Mouse (Mus musculus) hindbrain, embryonic 14.5 days (tissue): ENCODE data around the gene Frmd4b. TPM values are rescaled to one million over a fixed set of nuclear protein-coding genes. Genes with fewer than 3 reads are reported as not detected.

Source experiments
- ATAC-seq: fragments of 200-750 bp; cut with Nextera tagmentation; 2 replicates; pipeline ENCODE4 v1.8.0; 2017; ENCODE audit warnings: moderate number of reproducible peaks, mild to moderate bottlenecking, moderate TSS enrichment, moderate library complexity; ENCODE audit not compliant: low FRiP score
- DNase-seq: peaks from one replicate; pipeline ENCODE4 v3.0.0-alpha.2; 2015; ENCODE audit warnings: low spot score
- H3K27ac ChIP-seq: fragments of 300-500 bp; sonication (generic); 2 replicates; pipeline ENCODE4 v1.5.1; 2014; ENCODE audit warnings: mild to moderate bottlenecking, moderate library complexity
- H3K27me3 ChIP-seq: fragments of 300-500 bp; sonication (generic); 2 replicates; pipeline ENCODE4 v1.6.1; 2014; ENCODE audit warnings: mild to moderate bottlenecking, low read length, mixed read lengths; ENCODE audit not compliant: control insufficient read depth, insufficient read depth
- H3K36me3 ChIP-seq: fragments of 300-500 bp; sonication (generic); replicated peaks from 2 replicates; pipeline ENCODE4 v1.6.1; 2014; ENCODE audit not compliant: control insufficient read depth, insufficient read depth
- H3K4me1 ChIP-seq: fragments of 300-500 bp; sonication (generic); replicated peaks from 2 replicates; pipeline ENCODE4 v1.6.1; 2014; ENCODE audit warnings: antibody characterized with exemption, low read length, mixed read lengths; ENCODE audit not compliant: control insufficient read depth, insufficient read depth
- H3K4me2 ChIP-seq: fragments of 300-500 bp; sonication (generic); replicated peaks from 2 replicates; pipeline ENCODE4 v1.6.1; 2014; ENCODE audit warnings: mild to moderate bottlenecking, moderate library complexity
- H3K4me3 ChIP-seq: fragments of 300-500 bp; sonication (generic); replicated peaks from 2 replicates; pipeline ENCODE4 v1.5.1; 2014; ENCODE audit warnings: mild to moderate bottlenecking, low read length
- H3K9ac ChIP-seq: fragments of 300-500 bp; sonication (generic); 2 replicates; pipeline ENCODE4 v1.6.1; 2014
- H3K9me3 ChIP-seq: fragments of 300-500 bp; sonication (generic); 2 replicates; pipeline ENCODE4 v1.6.1; 2016; ENCODE audit warnings: low read length; ENCODE audit not compliant: control insufficient read depth
- WGBS: fragments of 180-500 bp; shearing (Covaris S2); extraction: QIAGEN DNeasy Blood & Tissue Kit; methylation state at CpG from one replicate; pipeline ENCODE4 v1.1.7; 2014; 5-methylcytosine and 5-hydroxymethylcytosine counted together
- polyA plus RNA-seq: library from polyadenylated mRNA; unstranded; fragments of >200 nt; fragmentation: Nextera tagmentation; extraction: Ambion mirVana; gene quantifications from 2 replicates; pipeline ENCODE4 v1.2.1, GENCODE M21; 2014

Gene Frmd4b
- polyA plus RNA-seq, 1 experiment from 2014 or later: 25.1 TPM

DNA sequence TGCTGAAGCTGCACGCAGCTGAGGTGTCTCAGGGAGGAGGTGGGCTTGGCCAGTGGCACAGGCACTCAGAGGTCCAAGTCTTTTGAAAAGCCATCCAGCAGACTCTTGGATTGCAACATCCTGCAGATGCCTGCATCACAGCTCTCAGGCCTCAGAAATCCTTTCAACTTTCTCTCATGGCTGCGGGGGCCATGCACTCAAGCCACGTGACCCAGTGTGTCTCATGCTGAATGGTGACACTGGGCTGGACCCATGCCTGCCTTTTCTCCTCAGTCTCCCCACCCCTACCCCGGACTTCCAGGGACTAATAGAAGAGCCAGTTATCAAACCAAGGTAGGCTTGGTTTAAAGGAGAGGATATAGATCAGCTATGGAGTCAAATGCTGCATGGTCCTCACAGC is 66.2 kb downstream of the Frmd4b start:
- DNase-seq (no peak), ATAC-seq (no peak)
- Histone ChIP-seq H3K9ac (no peak overlapping the region), H3K27me3 (no peaks in the 10 kb centered on the region), H3K4me3 (no peak overlapping the region), H3K36me3 (no peaks in the 10 kb centered on the region), H3K27ac (peak overlapping the region; percentile 69; the same call in 1 of the 2 replicates), H3K4me1 (peaks cover 40% of the 10 kb centered on the region), H3K4me2 (no peak overlapping the region), H3K9me3 (no peaks in the 10 kb centered on the region)
- WGBS: 92% methylated on average over 4 of the region's 4 CpGs

DNA sequence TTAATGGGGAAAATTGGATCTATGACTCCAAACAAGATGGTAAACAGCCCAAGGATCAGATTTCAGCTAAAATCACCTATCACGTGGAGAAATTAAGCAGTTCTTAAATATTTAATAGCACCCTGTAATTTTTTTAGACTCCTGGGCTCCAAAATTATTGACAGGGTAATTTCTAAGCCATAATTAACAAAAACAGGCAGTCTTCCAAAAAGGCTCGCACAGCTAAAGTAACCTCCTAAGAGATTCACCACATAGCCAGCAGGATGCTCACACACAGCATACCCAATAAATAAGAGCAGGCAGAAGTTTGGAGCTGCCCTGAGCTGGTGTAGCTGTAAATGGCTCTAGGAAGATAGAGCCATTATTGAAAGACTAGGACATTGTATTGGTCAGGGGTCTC is 76.9 kb downstream of the Frmd4b start:
- Histone ChIP-seq H3K4me2 (no peak overlapping the region), H3K4me1 (no peaks in the 10 kb centered on the region), H3K27me3 (no peaks in the 10 kb centered on the region), H3K36me3 (no peaks in the 10 kb centered on the region), H3K9ac (no peak overlapping the region), H3K4me3 (no peak overlapping the region), H3K9me3 (no peaks in the 10 kb centered on the region), H3K27ac (no peak overlapping the region)
- ATAC-seq (no peak), DNase-seq (no peak)
- WGBS: 68% methylated on average over 2 of the region's 2 CpGs

DNA sequence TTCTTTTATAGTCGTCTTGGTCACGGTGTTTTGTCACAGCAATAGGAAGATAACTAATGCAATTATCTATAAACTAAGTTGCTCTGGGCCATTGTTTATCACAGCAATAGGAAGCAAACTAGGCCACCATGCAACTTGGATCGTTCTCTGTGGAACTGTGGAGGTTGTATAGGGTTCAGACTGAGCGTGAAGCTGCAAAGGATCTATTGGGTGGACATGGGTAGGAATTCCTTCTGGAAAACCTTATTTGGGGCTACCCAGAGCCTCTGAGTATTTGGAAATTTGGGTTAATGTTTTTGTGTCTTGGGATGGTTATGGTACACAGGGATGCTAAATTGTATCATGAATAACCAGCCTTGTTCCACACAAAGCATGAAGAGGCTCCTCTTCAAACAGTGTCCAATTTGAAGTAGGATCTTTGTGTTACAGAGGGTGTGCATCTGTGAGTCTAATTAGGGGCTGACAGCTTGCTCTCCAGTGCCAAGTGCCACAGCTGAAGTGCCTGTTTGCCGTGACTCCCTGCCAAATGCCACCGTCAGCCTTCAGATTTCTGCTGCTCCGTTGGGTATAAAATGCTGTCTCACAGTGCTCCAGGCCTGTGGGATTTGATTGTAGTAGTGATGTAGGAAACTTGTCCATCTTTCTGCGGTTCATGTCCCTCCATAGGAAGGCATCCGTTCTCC is 81.4 kb downstream of the Frmd4b start:
- 48% methylated on average over 9 of the region's 9 CpGs for WGBS
- no peaks in the 10 kb centered on the region for H3K27me3 ChIP-seq
- H3K4me3 ChIP-seq: no peak overlapping the region
- H3K36me3 ChIP-seq: no peaks in the 10 kb centered on the region
- H3K9ac ChIP-seq: no peak overlapping the region
- DNase-seq: peak; percentile 64
- H3K9me3 ChIP-seq: no peaks in the 10 kb centered on the region
- no peak overlapping the region for H3K4me2 ChIP-seq
- no peaks in the 10 kb centered on the region for H3K4me1 ChIP-seq
- peak overlapping the region; percentile 12; the same call in 1 of the 2 replicates for H3K27ac ChIP-seq
- peak; percentile 79; the same call in 1 of the 2 replicates for ATAC-seq

DNA sequence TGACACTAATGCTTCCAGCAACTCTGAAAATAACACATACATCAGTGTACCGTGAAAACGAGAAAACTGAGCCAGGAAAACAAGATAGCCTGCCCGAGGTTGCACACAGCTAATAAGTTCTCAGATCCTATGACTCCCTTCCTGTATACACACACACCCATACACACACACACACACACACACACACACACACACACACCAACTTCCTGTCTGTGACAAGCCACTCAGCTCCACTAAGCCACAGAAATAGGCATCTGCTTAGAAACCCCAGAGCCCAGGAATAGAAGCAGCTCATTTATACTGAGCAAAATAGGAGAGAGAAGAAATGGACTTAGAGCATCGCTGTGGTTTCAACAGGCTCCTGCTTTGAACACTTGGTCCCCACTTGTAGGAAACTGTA is 86.3 kb downstream of the Frmd4b start:
- H3K4me3 ChIP-seq: no peak overlapping the region
- H3K4me2 ChIP-seq: no peak overlapping the region
- peaks cover 15% of the 10 kb centered on the region for H3K4me1 ChIP-seq
- H3K27ac ChIP-seq: no peak overlapping the region
- H3K27me3 ChIP-seq: no peaks in the 10 kb centered on the region
- ATAC-seq: no peak
- no peaks in the 10 kb centered on the region for H3K9me3 ChIP-seq
- no peak overlapping the region for H3K9ac ChIP-seq
- no peak for DNase-seq
- H3K36me3 ChIP-seq: no peaks in the 10 kb centered on the region
- 81% methylated on average over 4 of the region's 4 CpGs for WGBS

DNA sequence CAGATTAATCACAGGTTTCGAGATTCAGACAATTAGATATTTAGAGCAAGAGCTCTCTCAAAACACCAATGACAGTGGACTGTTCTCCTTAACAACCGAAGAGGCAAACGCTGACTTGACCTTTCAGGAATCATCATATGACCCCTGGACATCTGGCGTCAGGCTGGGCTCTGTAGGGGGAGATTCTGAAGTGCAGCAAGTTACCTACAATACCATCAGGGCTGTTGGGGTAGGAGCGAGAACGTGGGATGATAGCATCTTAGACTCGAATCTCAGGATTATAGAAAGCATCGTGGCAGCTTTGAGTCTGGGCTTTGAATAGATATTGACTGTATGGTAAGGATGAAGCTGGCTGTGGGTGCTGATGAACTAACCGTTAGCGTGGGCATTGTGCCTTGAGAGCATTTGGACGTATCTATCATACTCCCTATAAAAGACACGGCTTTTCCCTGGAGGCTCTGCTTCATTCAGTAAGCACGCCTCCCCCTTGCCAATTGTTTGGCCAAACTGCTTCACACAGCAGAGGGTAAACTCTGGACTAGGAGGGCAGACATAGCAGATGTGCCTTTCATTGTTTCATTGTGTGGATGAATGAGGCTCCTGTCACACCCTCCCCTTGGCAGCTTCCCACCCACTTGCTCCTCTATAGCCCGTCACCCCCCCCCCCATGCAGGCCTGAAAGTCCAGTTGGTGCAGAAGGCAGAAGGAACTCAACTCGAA is 88.2 kb downstream of the Frmd4b start:
- no peaks in the 10 kb centered on the region for H3K9me3 ChIP-seq
- DNase-seq (no peak), ATAC-seq (peak; percentile 75; the same call in 1 of the 2 replicates)
- no peak overlapping the region for H3K4me3 ChIP-seq
- peak overlapping the region; percentile 19; the same call in 1 of the 2 replicates for H3K9ac ChIP-seq
- H3K27me3 ChIP-seq: no peaks in the 10 kb centered on the region
- WGBS: 9% methylated on average over 15 of the region's 15 CpGs
- peak overlapping the region; percentile 22 for H3K4me2 ChIP-seq
- H3K4me1 ChIP-seq: peaks cover 24% of the 10 kb centered on the region
- no peaks in the 10 kb centered on the region for H3K36me3 ChIP-seq
- H3K27ac ChIP-seq: no peak overlapping the region

DNA sequence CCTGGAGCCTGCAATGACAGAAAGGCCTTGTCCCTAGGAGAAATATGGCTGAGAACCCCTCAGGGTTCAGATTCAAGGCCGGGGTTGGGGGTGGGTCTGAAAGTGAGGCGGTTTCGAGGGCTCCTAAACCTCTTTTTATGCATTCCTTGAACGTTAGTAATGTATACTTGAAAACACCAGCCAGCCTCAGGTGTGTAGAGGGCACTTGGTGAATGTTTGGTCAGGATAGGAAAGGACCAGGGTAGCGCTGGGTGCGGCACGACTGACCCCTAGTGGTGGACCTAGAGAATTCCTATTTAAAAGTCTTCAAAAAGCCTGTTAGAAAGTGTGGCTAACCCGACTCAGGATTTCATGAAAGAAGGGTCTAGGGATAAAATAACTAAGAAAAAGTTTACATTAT is 91.2 kb downstream of the Frmd4b start:
- WGBS: 22% methylated on average over 8 of the region's 8 CpGs

DNA sequence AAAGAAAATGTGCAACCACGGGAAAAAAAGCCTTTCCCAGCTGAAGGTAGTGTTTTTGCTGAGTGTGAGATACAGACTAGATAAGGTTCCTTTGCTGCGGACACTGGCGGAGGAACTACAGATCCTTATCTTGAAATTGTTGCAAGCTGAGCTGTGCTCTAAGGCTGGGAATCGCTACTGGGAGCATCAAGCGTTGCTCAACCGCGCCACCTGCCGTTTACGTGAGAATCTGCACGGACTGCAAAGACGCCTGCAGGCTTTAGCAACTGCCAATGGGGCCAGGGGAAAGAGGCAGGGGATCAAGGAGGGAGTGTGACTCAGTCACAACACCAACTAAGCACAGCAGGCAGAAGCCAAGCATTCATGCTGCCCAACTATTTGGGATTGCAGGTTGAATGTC is 94.2 kb downstream of the Frmd4b start:
- Histone ChIP-seq H3K36me3 (no peaks in the 10 kb centered on the region), H3K27ac (no peak overlapping the region), H3K9ac (no peak overlapping the region), H3K4me1 (peaks cover 20% of the 10 kb centered on the region), H3K27me3 (no peaks in the 10 kb centered on the region), H3K9me3 (no peaks in the 10 kb centered on the region), H3K4me3 (no peak overlapping the region), H3K4me2 (no peak overlapping the region)
- DNase-seq (peak; percentile 96), ATAC-seq (peak; percentile 73)
- WGBS: 2% methylated on average over 11 of the region's 11 CpGs

More for the DNA sequence above, 91.2 kb downstream of the Frmd4b start:
- Histone ChIP-seq H3K9ac (no peak overlapping the region), H3K4me3 (no peak overlapping the region), H3K27me3 (no peaks in the 10 kb centered on the region), H3K27ac (no peak overlapping the region), H3K4me1 (peaks cover 34% of the 10 kb centered on the region), H3K9me3 (no peaks in the 10 kb centered on the region), H3K36me3 (no peaks in the 10 kb centered on the region), H3K4me2 (no peak overlapping the region)
- DNase-seq: peak; percentile 72
- ATAC-seq: no peak

DNA sequence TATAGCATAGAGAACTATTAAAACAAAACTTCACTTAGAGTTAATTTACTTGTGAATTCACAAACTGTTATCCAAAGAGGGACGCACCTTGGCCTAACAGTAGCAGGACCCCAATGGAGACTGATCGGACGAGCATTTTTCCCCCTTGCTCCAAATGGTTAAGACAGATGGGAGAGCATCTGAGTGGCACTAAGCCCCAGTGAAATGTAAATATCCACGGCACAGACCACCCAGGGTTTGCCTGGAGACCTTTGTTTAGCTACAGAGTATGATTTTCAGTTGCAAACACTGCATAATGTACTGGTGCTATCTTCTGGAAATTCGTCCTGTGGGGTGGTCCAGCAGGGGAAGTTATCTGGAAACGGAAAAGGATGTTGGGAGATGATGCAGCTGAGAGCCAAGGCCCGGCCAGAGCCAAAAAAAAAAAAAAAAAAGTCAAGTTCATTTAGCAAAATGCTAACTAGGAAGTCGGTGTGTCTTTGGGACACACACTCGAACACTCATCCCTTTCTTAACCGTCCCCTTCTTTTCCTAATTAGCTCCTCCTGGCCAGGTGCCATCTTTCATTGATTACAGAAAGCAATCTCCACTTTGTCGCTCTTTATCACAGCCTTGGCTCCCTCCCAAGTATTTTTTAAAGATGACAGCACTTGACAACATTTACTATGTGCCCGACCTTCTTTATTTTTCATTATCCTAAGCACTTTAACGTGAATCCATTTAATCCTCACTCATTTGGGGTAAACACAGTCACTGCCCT is 95.9 kb downstream of the Frmd4b start:
- Histone ChIP-seq H3K27me3 (no peaks in the 10 kb centered on the region), H3K36me3 (no peaks in the 10 kb centered on the region), H3K27ac (no peak overlapping the region), H3K4me1 (peaks cover 27% of the 10 kb centered on the region), H3K9ac (no peak overlapping the region), H3K9me3 (no peaks in the 10 kb centered on the region), H3K4me2 (no peak overlapping the region), H3K4me3 (no peak overlapping the region)
- ATAC-seq: no peak
- WGBS: 34% methylated on average over 13 of the region's 13 CpGs
- no peak for DNase-seq

DNA sequence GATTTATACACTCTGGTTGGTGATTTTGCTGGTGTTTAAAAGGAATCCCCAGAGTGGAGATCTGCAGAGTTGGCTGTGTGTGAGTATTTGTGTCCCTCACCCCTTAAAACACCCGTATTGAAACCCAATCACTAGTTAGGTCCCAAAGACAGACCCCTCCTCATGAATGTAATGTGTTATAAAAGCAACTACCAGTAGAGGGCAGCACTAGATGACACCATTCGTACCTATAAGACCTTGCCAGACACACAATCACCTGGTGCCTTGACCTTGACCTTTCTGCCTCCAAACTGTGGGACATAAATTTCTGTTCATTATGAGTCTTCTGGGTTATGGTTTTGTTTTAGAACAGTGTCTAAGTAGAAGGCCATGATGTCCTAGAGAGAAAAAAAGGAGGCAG is 96.8 kb downstream of the Frmd4b start:
- no peak overlapping the region for H3K4me2 ChIP-seq
- no peaks in the 10 kb centered on the region for H3K9me3 ChIP-seq
- H3K27me3 ChIP-seq: no peaks in the 10 kb centered on the region
- peaks cover 27% of the 10 kb centered on the region for H3K4me1 ChIP-seq
- no peaks in the 10 kb centered on the region for H3K36me3 ChIP-seq
- DNase-seq: peak; percentile 58
- no peak overlapping the region for H3K27ac ChIP-seq
- no peak overlapping the region for H3K4me3 ChIP-seq
- WGBS: 27% methylated on average over 2 of the region's 2 CpGs
- ATAC-seq: no peak
- no peak overlapping the region for H3K9ac ChIP-seq
